Mouse (Mus musculus): ENCODE results near the gene Vti1a. TPM values are rescaled to one million over a fixed set of nuclear protein-coding genes. Genes with fewer than 3 reads are reported as not detected.

Gene Vti1a
- polyA plus RNA-seq, 1 experiment from 2014 or later, result 15.4 TPM

DNA sequence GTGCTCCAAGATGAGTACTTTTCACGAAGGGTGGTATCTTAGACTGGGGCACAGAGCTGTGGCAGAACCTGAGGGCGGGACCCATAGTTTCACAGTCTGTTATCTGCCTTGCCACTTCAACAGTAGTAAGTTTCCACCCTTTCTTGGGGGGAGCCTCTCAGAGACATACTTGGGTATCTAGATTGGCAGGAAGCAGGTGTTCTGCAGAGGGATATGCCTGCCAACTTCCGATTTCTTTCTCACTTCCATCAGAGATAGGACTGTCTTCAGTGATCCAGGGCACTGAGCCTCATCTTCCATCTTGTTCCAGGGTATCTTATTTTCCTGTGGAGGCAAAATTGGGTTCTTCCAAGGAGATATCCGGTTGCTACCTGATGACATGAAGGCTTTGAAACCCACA, 32.0 kb upstream of the Vti1a start:
- Histone ChIP-seq H3K27me3 (ENCODE audit: control insufficient read depth, insufficient read depth, low read length) (no peaks in the 10 kb centered on the region), H3K4me1 (ENCODE audit: control insufficient read depth in 2 of 2, insufficient read depth in 2 of 2, low read length in 2 of 2) (no peaks in the 10 kb centered on the region), H3K4me3 (ENCODE audit: control insufficient read depth in 1 of 2, insufficient read depth in 1 of 2, low read depth in 1 of 2, low read length in 2 of 2) (no peak overlapping the region), H3K27ac (replicated peaks in 1 of 2; ENCODE audit: control insufficient read depth in 1 of 2, insufficient read depth in 1 of 2, low read depth in 2 of 2, low read length in 2 of 2) (no peak overlapping the region), H3K9ac (ENCODE audit: low read length) (no peak overlapping the region), H3K9me3 (ENCODE audit: control insufficient read depth, low read length) (no peaks in the 10 kb centered on the region), H3K36me3 (ENCODE audit: control insufficient read depth, insufficient read depth, low read length) (peaks cover 79% of the 10 kb centered on the region), H3K4me2 (ENCODE audit: low read length) (no peak overlapping the region)
- WGBS, result 62% methylated on average over 4 of the region's 4 CpGs
- no peak for ATAC-seq (ENCODE audit: insufficient number of reproducible peaks, insufficient read depth, low FRiP score, low read depth)

DNA sequence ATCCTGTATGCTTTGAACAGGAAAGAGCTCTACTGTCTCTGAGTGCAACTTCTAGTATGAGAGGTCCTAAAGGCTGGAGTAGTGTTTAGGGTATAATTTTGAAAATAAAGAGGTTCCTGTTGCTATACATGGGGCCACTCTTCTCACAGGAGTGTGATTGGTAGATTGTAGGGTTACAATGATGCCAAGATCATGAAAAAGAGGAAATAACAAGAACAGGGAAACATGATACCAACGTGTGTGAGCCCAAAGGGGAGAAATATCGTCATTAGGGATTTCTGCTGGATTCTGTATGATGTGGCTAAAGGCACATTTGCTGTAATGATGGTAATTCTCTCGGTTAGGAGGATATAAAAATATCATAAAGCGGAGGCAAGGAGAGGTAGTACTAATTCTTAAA, 30.1 kb upstream of the Vti1a start:
- WGBS, result 87% methylated on average over 4 of the region's 4 CpGs
- Histone ChIP-seq H3K36me3 (ENCODE audit: control insufficient read depth, insufficient read depth, low read length) (peaks cover 76% of the 10 kb centered on the region), H3K27me3 (ENCODE audit: control insufficient read depth, insufficient read depth, low read length) (no peaks in the 10 kb centered on the region), H3K9ac (ENCODE audit: low read length) (no peak overlapping the region), H3K4me1 (ENCODE audit: control insufficient read depth in 2 of 2, insufficient read depth in 2 of 2, low read length in 2 of 2) (no peaks in the 10 kb centered on the region), H3K4me3 (ENCODE audit: control insufficient read depth in 1 of 2, insufficient read depth in 1 of 2, low read depth in 1 of 2, low read length in 2 of 2) (no peak overlapping the region), H3K9me3 (ENCODE audit: control insufficient read depth, low read length) (no peaks in the 10 kb centered on the region), H3K27ac (replicated peaks in 1 of 2; ENCODE audit: control insufficient read depth in 1 of 2, insufficient read depth in 1 of 2, low read depth in 2 of 2, low read length in 2 of 2) (no peak overlapping the region), H3K4me2 (ENCODE audit: low read length) (no peak overlapping the region)
- ATAC-seq (ENCODE audit: insufficient number of reproducible peaks, insufficient read depth, low FRiP score, low read depth), result no peak

DNA sequence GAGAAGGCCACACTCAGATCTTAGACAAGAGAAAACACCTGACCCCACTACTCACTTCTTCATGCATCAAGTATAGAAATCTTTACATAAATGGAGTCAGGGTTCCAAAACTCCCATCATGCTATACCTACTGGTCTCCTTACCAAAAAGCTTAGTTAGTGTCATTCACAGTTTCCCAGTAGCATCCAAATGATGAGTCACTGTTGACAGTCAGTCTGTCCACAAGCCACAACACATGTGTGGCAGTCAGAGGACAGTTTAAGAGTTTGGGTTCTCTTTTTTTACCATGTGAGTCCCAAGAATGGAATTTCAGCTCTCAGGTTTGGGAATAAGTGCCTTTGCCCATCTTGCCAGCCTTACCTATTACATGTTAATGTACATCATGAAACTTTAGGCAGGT, 27.1 kb upstream of the Vti1a start:
- no peaks in the 10 kb centered on the region for H3K9me3 ChIP-seq (ENCODE audit: control insufficient read depth, low read length)
- H3K4me1 ChIP-seq (ENCODE audit: control insufficient read depth in 2 of 2, insufficient read depth in 2 of 2, low read length in 2 of 2), result no peaks in the 10 kb centered on the region
- H3K27ac ChIP-seq (replicated peaks in 1 of 2; ENCODE audit: control insufficient read depth in 1 of 2, insufficient read depth in 1 of 2, low read depth in 2 of 2, low read length in 2 of 2), result no peak overlapping the region
- ATAC-seq (ENCODE audit: insufficient number of reproducible peaks, insufficient read depth, low FRiP score, low read depth), result no peak
- no peak overlapping the region for H3K9ac ChIP-seq (ENCODE audit: low read length)
- H3K36me3 ChIP-seq (ENCODE audit: control insufficient read depth, insufficient read depth, low read length), result peaks cover 58% of the 10 kb centered on the region
- H3K4me2 ChIP-seq (ENCODE audit: low read length), result no peak overlapping the region
- H3K4me3 ChIP-seq (ENCODE audit: control insufficient read depth in 1 of 2, insufficient read depth in 1 of 2, low read depth in 1 of 2, low read length in 2 of 2), result no peak overlapping the region
- H3K27me3 ChIP-seq (ENCODE audit: control insufficient read depth, insufficient read depth, low read length), result no peaks in the 10 kb centered on the region

DNA sequence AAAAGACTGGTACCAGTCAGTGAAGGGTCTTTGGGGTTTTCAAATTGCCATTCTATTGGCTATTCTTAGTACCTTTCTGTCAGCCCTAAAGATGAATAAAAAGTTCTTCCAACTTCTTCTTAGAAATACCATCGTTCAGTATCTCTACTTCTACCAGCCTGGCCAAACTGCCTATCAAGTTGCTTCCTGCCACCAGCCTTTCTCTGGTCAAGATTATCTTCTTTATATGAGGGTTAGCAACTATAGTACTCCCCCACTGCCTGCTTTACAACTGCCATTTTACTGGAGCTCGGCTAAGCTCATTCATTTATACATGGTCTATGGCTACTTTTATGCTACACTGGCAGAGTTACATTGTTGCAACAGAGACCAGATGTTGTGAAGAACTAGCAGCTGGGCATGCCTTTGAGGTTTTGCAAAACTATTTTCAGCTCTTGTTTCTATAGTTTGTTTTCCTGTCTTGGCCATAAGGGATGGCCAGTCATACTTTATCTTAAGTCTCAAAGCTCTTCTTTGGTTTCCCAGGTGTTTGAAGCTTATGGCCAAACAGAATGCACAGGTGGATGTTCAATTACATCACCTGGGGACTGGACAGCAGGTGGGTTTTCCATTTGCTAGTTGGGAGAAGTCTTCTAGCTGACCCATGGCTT, 25.3 kb upstream of the Vti1a start:
- Histone ChIP-seq H3K9ac (ENCODE audit: low read length) (no peak overlapping the region), H3K4me2 (ENCODE audit: low read length) (no peak overlapping the region), H3K9me3 (ENCODE audit: control insufficient read depth, low read length) (no peaks in the 10 kb centered on the region), H3K4me3 (ENCODE audit: control insufficient read depth in 1 of 2, insufficient read depth in 1 of 2, low read depth in 1 of 2, low read length in 2 of 2) (no peak overlapping the region), H3K27me3 (ENCODE audit: control insufficient read depth, insufficient read depth, low read length) (no peaks in the 10 kb centered on the region), H3K36me3 (ENCODE audit: control insufficient read depth, insufficient read depth, low read length) (peaks cover 59% of the 10 kb centered on the region), H3K4me1 (ENCODE audit: control insufficient read depth in 2 of 2, insufficient read depth in 2 of 2, low read length in 2 of 2) (no peaks in the 10 kb centered on the region), H3K27ac (replicated peaks in 1 of 2; ENCODE audit: control insufficient read depth in 1 of 2, insufficient read depth in 1 of 2, low read depth in 2 of 2, low read length in 2 of 2) (no peak overlapping the region)
- 83% methylated on average over 2 of the region's 2 CpGs for WGBS
- ATAC-seq (ENCODE audit: insufficient number of reproducible peaks, insufficient read depth, low FRiP score, low read depth), result no peak

DNA sequence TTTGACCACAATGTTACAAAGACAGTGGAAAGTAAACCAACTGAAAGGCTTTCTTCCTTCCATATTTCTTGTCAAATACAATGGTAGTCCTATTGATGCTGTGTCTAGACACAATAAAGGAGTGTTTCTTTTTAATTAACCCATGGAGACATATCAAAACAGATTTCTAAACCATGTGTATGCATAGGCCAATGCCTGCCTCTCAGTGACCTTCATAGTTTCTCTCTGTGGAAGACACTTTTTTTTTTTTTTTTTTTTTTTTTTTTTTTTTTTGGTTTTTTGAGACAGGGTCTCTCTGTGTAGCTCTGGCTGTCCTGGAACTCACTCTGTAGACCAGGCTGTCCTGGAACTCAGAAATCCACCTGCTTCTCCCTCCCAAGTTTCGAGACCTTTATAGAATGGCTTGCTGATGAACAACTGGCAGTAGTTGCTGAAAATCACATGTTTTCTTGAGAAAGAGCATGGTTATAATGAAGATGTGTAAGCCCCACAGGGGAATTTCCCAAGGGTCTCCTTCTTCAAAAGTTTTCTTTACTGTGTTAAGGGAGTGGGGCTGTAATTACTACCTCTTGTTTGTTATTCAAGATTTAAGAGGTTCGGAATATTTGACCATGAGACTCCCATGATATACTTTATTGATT, 23.8 kb upstream of the Vti1a start:
- no peaks in the 10 kb centered on the region for H3K4me1 ChIP-seq (ENCODE audit: control insufficient read depth in 2 of 2, insufficient read depth in 2 of 2, low read length in 2 of 2)
- no peak overlapping the region for H3K4me2 ChIP-seq (ENCODE audit: low read length)
- peaks cover 72% of the 10 kb centered on the region for H3K36me3 ChIP-seq (ENCODE audit: control insufficient read depth, insufficient read depth, low read length)
- H3K9me3 ChIP-seq (ENCODE audit: control insufficient read depth, low read length), result no peaks in the 10 kb centered on the region
- WGBS, result 90% methylated on average over 2 of the region's 2 CpGs
- ATAC-seq (ENCODE audit: insufficient number of reproducible peaks, insufficient read depth, low FRiP score, low read depth), result no peak
- no peak overlapping the region for H3K4me3 ChIP-seq (ENCODE audit: control insufficient read depth in 1 of 2, insufficient read depth in 1 of 2, low read depth in 1 of 2, low read length in 2 of 2)
- H3K27me3 ChIP-seq (ENCODE audit: control insufficient read depth, insufficient read depth, low read length), result no peaks in the 10 kb centered on the region
- no peak overlapping the region for H3K27ac ChIP-seq (replicated peaks in 1 of 2; ENCODE audit: control insufficient read depth in 1 of 2, insufficient read depth in 1 of 2, low read depth in 2 of 2, low read length in 2 of 2)
- H3K9ac ChIP-seq (ENCODE audit: low read length), result no peak overlapping the region

DNA sequence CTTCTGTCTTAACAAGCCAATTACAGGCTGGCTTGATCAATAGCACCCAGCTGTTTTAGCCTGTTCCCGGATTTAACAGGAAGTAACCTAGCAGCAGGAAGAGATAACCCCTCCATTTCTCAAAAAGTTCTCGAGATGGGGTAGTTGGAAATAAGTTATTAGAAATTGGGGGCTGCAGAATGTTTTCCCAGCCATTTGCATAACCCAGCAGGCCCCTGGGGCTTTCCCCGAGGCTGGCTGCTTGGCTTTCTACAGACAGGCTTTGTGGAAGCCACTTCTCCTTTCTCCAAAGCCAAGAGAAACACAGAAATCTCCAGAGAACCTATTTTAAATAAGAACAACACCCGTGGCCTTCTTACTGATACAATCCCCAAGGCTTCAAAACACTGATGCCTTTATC, 22.9 kb upstream of the Vti1a start:
- H3K9me3 ChIP-seq (ENCODE audit: control insufficient read depth, low read length), result no peaks in the 10 kb centered on the region
- H3K27ac ChIP-seq (replicated peaks in 1 of 2; ENCODE audit: control insufficient read depth in 1 of 2, insufficient read depth in 1 of 2, low read depth in 2 of 2, low read length in 2 of 2), result no peak overlapping the region
- no peaks in the 10 kb centered on the region for H3K27me3 ChIP-seq (ENCODE audit: control insufficient read depth, insufficient read depth, low read length)
- peaks cover 73% of the 10 kb centered on the region for H3K36me3 ChIP-seq (ENCODE audit: control insufficient read depth, insufficient read depth, low read length)
- H3K4me3 ChIP-seq (ENCODE audit: control insufficient read depth in 1 of 2, insufficient read depth in 1 of 2, low read depth in 1 of 2, low read length in 2 of 2), result no peak overlapping the region
- no peak overlapping the region for H3K4me2 ChIP-seq (ENCODE audit: low read length)
- H3K4me1 ChIP-seq (ENCODE audit: control insufficient read depth in 2 of 2, insufficient read depth in 2 of 2, low read length in 2 of 2), result no peaks in the 10 kb centered on the region
- H3K9ac ChIP-seq (ENCODE audit: low read length), result no peak overlapping the region
- ATAC-seq (ENCODE audit: insufficient number of reproducible peaks, insufficient read depth, low FRiP score, low read depth), result no peak
- WGBS, result 28% methylated on average over 4 of the region's 4 CpGs

DNA sequence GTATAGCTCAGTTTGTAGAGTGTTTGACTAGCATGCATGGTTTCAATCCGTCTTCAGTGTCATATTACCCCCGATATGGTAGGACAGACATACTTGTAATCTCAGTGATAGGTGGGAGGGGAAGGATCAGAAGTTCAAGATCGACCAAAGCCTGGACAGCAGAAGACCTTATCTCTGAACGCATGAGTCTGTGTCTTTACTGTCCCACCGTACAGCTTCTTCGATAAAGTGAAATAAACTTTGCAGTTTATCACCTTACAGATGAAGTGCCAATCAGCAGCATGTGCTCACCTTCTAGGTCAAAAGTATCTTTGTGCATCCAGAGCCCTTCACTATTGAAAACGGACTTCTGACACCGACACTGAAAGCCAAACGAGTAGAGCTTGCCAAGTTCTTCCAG, 21.0 kb upstream of the Vti1a start:
- no peak overlapping the region for H3K27ac ChIP-seq (replicated peaks in 1 of 2; ENCODE audit: control insufficient read depth in 1 of 2, insufficient read depth in 1 of 2, low read depth in 2 of 2, low read length in 2 of 2)
- H3K9ac ChIP-seq (ENCODE audit: low read length), result no peak overlapping the region
- H3K4me1 ChIP-seq (ENCODE audit: control insufficient read depth in 2 of 2, insufficient read depth in 2 of 2, low read length in 2 of 2), result no peaks in the 10 kb centered on the region
- 76% methylated on average over 9 of the region's 9 CpGs for WGBS
- H3K4me3 ChIP-seq (ENCODE audit: control insufficient read depth in 1 of 2, insufficient read depth in 1 of 2, low read depth in 1 of 2, low read length in 2 of 2), result no peak overlapping the region
- ATAC-seq (ENCODE audit: insufficient number of reproducible peaks, insufficient read depth, low FRiP score, low read depth), result no peak
- no peak overlapping the region for H3K4me2 ChIP-seq (ENCODE audit: low read length)
- H3K27me3 ChIP-seq (ENCODE audit: control insufficient read depth, insufficient read depth, low read length), result no peaks in the 10 kb centered on the region
- H3K9me3 ChIP-seq (ENCODE audit: control insufficient read depth, low read length), result no peaks in the 10 kb centered on the region
- peaks cover 71% of the 10 kb centered on the region for H3K36me3 ChIP-seq (ENCODE audit: control insufficient read depth, insufficient read depth, low read length)

DNA sequence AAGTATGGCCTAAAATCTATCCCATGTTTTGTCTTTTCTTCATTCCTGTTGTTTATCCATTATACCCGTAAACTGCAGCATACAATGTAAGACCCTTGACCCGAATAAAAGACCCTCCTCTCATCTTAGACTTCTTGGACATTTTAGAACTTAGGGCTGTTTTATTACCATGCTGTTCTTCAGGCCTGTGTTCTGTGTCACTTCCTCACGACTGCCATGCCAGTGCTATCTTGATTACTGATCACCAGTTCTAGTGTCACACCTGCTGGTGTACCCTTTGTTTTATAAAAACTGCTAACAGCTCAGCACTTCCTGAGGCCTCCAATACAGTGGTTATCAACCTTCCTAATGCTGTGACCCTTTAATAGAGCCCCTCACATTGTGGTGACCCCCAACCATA, 20.5 kb upstream of the Vti1a start:
- ATAC-seq (ENCODE audit: insufficient number of reproducible peaks, insufficient read depth, low FRiP score, low read depth), result no peak

More for the DNA sequence above, 20.5 kb upstream of the Vti1a start:
- no peaks in the 10 kb centered on the region for H3K9me3 ChIP-seq (ENCODE audit: control insufficient read depth, low read length)
- H3K9ac ChIP-seq (ENCODE audit: low read length), result no peak overlapping the region
- H3K4me3 ChIP-seq (ENCODE audit: control insufficient read depth in 1 of 2, insufficient read depth in 1 of 2, low read depth in 1 of 2, low read length in 2 of 2), result no peak overlapping the region
- no peak overlapping the region for H3K4me2 ChIP-seq (ENCODE audit: low read length)
- no peaks in the 10 kb centered on the region for H3K27me3 ChIP-seq (ENCODE audit: control insufficient read depth, insufficient read depth, low read length)
- WGBS, result 79% methylated on average over 3 of the region's 3 CpGs
- no peaks in the 10 kb centered on the region for H3K4me1 ChIP-seq (ENCODE audit: control insufficient read depth in 2 of 2, insufficient read depth in 2 of 2, low read length in 2 of 2)
- H3K36me3 ChIP-seq (ENCODE audit: control insufficient read depth, insufficient read depth, low read length), result peaks cover 72% of the 10 kb centered on the region
- H3K27ac ChIP-seq (replicated peaks in 1 of 2; ENCODE audit: control insufficient read depth in 1 of 2, insufficient read depth in 1 of 2, low read depth in 2 of 2, low read length in 2 of 2), result no peak overlapping the region
